Comparison of ENCODE assay signal across 8 mouse cellular contexts in the genomic region with DNA sequence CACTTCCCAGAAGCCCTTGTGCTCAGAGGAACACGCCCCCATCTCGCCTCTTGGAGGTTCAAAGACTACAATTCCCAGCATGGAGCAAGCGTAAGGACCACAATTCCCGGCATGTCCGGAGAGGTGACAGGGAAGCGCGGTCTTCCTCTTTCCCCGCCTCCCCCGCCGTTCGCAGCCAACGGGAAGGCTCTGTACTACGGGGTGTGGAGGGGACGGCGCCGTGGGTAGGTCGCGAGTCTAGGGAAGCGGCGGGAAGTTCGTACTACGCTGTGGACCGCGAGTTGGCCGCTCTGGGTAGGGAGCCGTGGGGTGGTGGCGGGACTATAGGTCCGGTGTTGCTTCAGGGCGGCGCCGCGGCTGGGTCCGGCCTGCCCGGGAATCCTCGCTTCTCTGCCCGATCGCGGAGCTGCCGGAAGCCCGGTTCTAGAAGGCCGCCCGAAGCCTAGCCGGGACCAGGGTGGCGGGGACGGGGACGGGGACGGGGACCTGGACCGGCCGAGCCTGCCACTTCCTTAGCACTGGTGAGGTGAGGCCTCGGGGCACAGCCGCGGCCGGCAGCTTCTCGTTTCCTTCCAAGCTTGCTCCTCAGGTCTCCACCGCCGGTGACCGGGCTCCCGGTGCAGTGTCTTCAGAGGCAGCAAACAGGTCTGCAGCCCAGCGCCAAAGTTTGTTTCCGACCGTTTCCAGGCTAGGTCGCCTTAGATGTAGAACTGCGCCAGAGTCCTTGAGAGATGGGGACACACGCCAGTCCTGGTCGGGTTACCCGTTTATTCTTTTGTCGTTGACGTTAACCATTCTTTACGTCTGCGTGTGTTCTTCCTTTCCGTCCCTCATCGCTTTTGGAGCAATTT. TPM values are rescaled to one million over a fixed set of nuclear protein-coding genes. Genes with fewer than 3 reads are reported as not detected.
DNase-seq lines count a peak whose midpoint lies in the region; ATAC-seq and TF ChIP-seq lines count a peak whose summit lies in the region.

A gene (plus strand): TSS at position 164 of the 851 bp plus-strand sequence.

- peak within 1 kb of the TSS; percentile 81 for H3K9ac ChIP-seq in embryonic facial prominence, embryonic 14.5 days (ENCODE audit: low read depth, low read length)
- peak within 1 kb of the TSS; percentile 83 for H3K9ac ChIP-seq in heart, adult 2 months (ENCODE audit: low read depth, low read length)
- H3K9ac ChIP-seq in limb, embryonic 13.5 days = peak within 1 kb of the TSS; percentile 86
- H3K9ac ChIP-seq in midbrain, embryonic 16.5 days (ENCODE audit: low read depth, low read length) = peak within 1 kb of the TSS; percentile 67

- no peaks in the 10 kb centered on the region for H3K27me3 ChIP-seq in embryonic facial prominence, embryonic 14.5 days (replicated peaks; ENCODE audit: control insufficient read depth, insufficient read depth, low read length)
- no peaks in the 10 kb centered on the region for H3K27me3 ChIP-seq in heart, adult 2 months (ENCODE audit: control insufficient read depth, insufficient read depth, low read length)
- H3K27me3 ChIP-seq in limb, embryonic 13.5 days = no peaks in the 10 kb centered on the region
- H3K27me3 ChIP-seq in midbrain, embryonic 16.5 days (ENCODE audit: control insufficient read depth, insufficient read depth, low read depth, low read length) = no peaks in the 10 kb centered on the region

- ATAC-seq in embryonic facial prominence, embryonic 14.5 days (ENCODE audit: low read depth) = peak; percentile 100
- peak; percentile 100 for ATAC-seq in limb, embryonic 13.5 days (ENCODE audit: low FRiP score, low read depth)
- peak; percentile 100 for ATAC-seq in midbrain, embryonic 16.5 days

- peak within 1 kb of the TSS; percentile 94 for H3K4me3 ChIP-seq in embryonic facial prominence, embryonic 14.5 days (ENCODE audit: low read depth, low read length)
- H3K4me3 ChIP-seq in heart, adult 2 months = peak within 1 kb of the TSS; percentile 82
- H3K4me3 ChIP-seq in limb, embryonic 13.5 days = peak within 1 kb of the TSS; percentile 90
- peak within 1 kb of the TSS; percentile 90 for H3K4me3 ChIP-seq in midbrain, embryonic 16.5 days (ENCODE audit: low read depth, low read length)

- H3K9me3 ChIP-seq in embryonic facial prominence, embryonic 14.5 days (ENCODE audit: control insufficient read depth, low read length) = no peaks in the 10 kb centered on the region
- H3K9me3 ChIP-seq in limb, embryonic 13.5 days = no peaks in the 10 kb centered on the region
- H3K9me3 ChIP-seq in midbrain, embryonic 16.5 days (replicated peaks; ENCODE audit: control insufficient read depth, low read length, poor library complexity, severe bottlenecking) = no peaks in the 10 kb centered on the region

- H3K27ac ChIP-seq in embryonic facial prominence, embryonic 14.5 days (replicated peaks; ENCODE audit: low read depth, low read length) = peak within 1 kb of the TSS; percentile 58; the same call in 1 of the 2 replicates
- peak within 1 kb of the TSS; percentile 76 for H3K27ac ChIP-seq in heart, adult 2 months
- H3K27ac ChIP-seq in limb, embryonic 13.5 days = peak within 1 kb of the TSS; percentile 33; the same call in 1 of the 2 replicates
- peak within 1 kb of the TSS; percentile 47 for H3K27ac ChIP-seq in midbrain, embryonic 16.5 days (ENCODE audit: low read length)

- no peaks in the 10 kb centered on the region for H3K36me3 ChIP-seq in embryonic facial prominence, embryonic 14.5 days (ENCODE audit: control insufficient read depth, insufficient read depth, low read length)
- no peaks in the 10 kb centered on the region for H3K36me3 ChIP-seq in heart, adult 2 months (ENCODE audit: control insufficient read depth, insufficient read depth, low read length)
- H3K36me3 ChIP-seq in limb, embryonic 13.5 days = peaks cover 5% of the 10 kb centered on the region; the same call in 1 of the 2 replicates
- no peaks in the 10 kb centered on the region for H3K36me3 ChIP-seq in midbrain, embryonic 16.5 days (ENCODE audit: control insufficient read depth, insufficient read depth, low read length)

- WGBS in embryonic facial prominence, embryonic 14.5 days = under 1% methylated on average over 29 of the region's 72 CpGs
- WGBS in heart, adult 2 months = under 1% methylated on average over 68 of the region's 72 CpGs
- WGBS in limb, embryonic 13.5 days = under 1% methylated on average over 72 of the region's 72 CpGs
- WGBS in midbrain, embryonic 16.5 days = 1% methylated on average over 72 of the region's 72 CpGs

- H3K79me2 ChIP-seq in heart, adult 2 months (replicated peaks; ENCODE audit: control insufficient read depth, insufficient read depth, low read length) = peaks cover 4% of the 10 kb centered on the region

- intact Hi-C loops in heart, adult 2 months (cut with DNase I) = loop anchor here (5.0 kb wide), 1 partner anchor 47 kb away; no protein-coding TSS in a partner anchor

- H3K4me1 ChIP-seq in embryonic facial prominence, embryonic 14.5 days (ENCODE audit: control insufficient read depth, insufficient read depth, low read length) = peaks cover 9% of the 10 kb centered on the region; the same call in 1 of the 2 replicates
- H3K4me1 ChIP-seq in heart, adult 2 months (ENCODE audit: control insufficient read depth, insufficient read depth, low read length) = peaks cover 1% of the 10 kb centered on the region; the same call in 1 of the 2 replicates
- H3K4me1 ChIP-seq in limb, embryonic 13.5 days = peaks cover 10% of the 10 kb centered on the region
- peaks cover 13% of the 10 kb centered on the region for H3K4me1 ChIP-seq in midbrain, embryonic 16.5 days (ENCODE audit: control insufficient read depth, insufficient read depth, low read length)

- TF ChIP-seq CTCF in heart, adult 2 months (IDR thresholded peaks at IDR 0.05) = no peak

- TF ChIP-seq EP300 in heart, adult 2 months (IDR thresholded peaks at IDR 0.05; ENCODE audit: insufficient read depth, low read depth, low read length) = 0 out of 2 replicates have a peak, but pooled peaks have one; percentile 55

- peak; percentile 98 for DNase-seq in 3T3-L1 (ENCODE audit: low read depth, low spot score)
- peak; percentile 81 to 89 for DNase-seq in adrenal gland, postnatal 4 days (ENCODE audit: low spot score in 2 of 2)
- peak; percentile 100 for DNase-seq in embryonic facial prominence, embryonic 14.5 days (ENCODE audit: low spot score)
- peak; percentile 92 to 97 for DNase-seq in heart, adult 2 months
- DNase-seq in kidney, adult 8-10 months = peak; percentile 97 to 98
- peak; percentile 83 to 94 for DNase-seq in spleen, postnatal 10 days (ENCODE audit: low spot score in 2 of 2)

- TF ChIP-seq POLR2A in heart, adult 2 months (IDR thresholded peaks at IDR 0.05; ENCODE audit: insufficient read depth, low read depth, low read length) = 0 out of 2 replicates have a peak, but pooled peaks have one; percentile 20

- peak within 1 kb of the TSS; percentile 82 for H3K4me2 ChIP-seq in embryonic facial prominence, embryonic 14.5 days (ENCODE audit: low read depth, low read length)
- peak within 1 kb of the TSS; percentile 81 for H3K4me2 ChIP-seq in limb, embryonic 13.5 days (replicated peaks)
- peak within 1 kb of the TSS; percentile 95 for H3K4me2 ChIP-seq in midbrain, embryonic 16.5 days (ENCODE audit: low read length)

RNA-seq across cellular contexts. Expression of the gene that starts here (rescaled TPM):
- 10 to 100 TPM; 33.5 to 37.9 TPM for total RNA-seq in adrenal gland, postnatal 4 days (2021)
- polyA plus RNA-seq in embryonic facial prominence, embryonic 14.5 days (2014; fragmentation: Nextera tagmentation; extraction: Ambion mirVana) = 44.2 and 54.7 TPM in 2 replicates
- total RNA-seq in heart, adult 2 months (2021) = 1 to 10 TPM; 7.5 to 8.3 TPM
- polyA plus RNA-seq in heart, adult 2 months (2012; rRNA removed) = 2.8 and 4.6 TPM in 2 replicates
- polyA plus RNA-seq in limb, embryonic 13.5 days (2015; fragmentation: Nextera tagmentation; extraction: Ambion mirVana) = 65.1 and 67.6 TPM in 2 replicates
- polyA plus RNA-seq in midbrain, embryonic 16.5 days (2015; fragmentation: Nextera tagmentation; extraction: Ambion mirVana) = 30.1 and 34.0 TPM in 2 replicates

Comparison
In these comparisons a context has a peak if more than half of its experiments do, and no peak if none do; other contexts are left out.
1. Peak in every context shown above with its lines: DNase-seq, ATAC-seq, H3K4me3 ChIP-seq and H3K27ac ChIP-seq.